Mouse (Mus musculus): ENCODE measurements around the gene Ncapg2.

Gene Ncapg2

GRCm38 (mm10) chr12:116438591-116438990, 33.4 kb downstream of the Ncapg2 start:
- in situ Hi-C loops (cut with MboI; ENCODE audit: low sequenced_read_pairs): no loop called here

GRCm38 (mm10) chr12:116442184-116442583, 37.0 kb downstream of the Ncapg2 start:
- in situ Hi-C loops (cut with MboI; ENCODE audit: low sequenced_read_pairs): no loop called here

DNA sequence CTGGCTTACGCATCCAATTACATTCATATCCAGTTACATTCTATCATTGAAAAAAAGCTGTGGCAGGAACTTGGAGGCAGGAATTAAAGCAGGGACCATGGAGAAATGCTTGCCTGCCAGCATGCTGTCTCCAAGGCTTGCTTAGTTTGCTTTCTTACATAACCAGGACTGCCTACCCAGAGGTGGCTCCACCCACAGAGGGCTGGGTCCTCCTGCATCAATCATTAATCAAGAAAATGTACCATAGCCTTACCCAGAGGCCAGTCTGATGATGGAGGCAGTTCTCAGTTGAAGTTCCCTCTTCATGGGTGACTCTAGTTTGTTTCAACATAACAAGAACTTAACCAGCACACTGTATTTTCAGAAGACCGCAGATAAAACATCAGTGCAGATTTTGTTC, 44.3 kb downstream of the Ncapg2 start:
- in situ Hi-C loops (cut with MboI; ENCODE audit: low sequenced_read_pairs): no loop called here

- in situ Hi-C loops (cut with MboI; ENCODE audit: low sequenced_read_pairs): no loop called here
Measured at GRCm38 (mm10) chr12:116460379-116461065, 55.3 kb downstream of the Ncapg2 start.

- in situ Hi-C loops (cut with MboI; ENCODE audit: low sequenced_read_pairs): no loop called here
Measured at GRCm38 (mm10) chr12:116467030-116467429, 61.8 kb downstream of the Ncapg2 start.

DNA sequence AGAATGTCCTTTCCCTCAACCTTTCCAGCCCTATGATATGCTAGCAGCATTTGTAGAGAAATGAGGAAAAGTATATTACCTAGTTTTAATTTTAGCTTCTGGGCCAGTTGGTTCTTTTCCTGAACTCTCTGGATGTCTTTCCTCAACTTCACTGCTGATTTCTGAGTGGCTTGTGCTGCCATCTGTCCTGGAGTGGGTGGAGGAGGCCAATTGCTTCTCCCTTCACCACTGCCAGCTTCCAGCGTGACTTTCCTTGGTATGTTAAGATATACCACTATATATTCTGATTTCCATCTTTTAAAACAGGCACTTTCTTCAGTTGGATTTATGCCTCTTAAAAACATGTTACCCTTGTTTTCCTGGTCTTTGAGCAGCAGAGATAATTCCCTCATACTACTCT, 63.1 kb downstream of the Ncapg2 start:
- in situ Hi-C loops (cut with MboI; ENCODE audit: low sequenced_read_pairs): no loop called here

DNA sequence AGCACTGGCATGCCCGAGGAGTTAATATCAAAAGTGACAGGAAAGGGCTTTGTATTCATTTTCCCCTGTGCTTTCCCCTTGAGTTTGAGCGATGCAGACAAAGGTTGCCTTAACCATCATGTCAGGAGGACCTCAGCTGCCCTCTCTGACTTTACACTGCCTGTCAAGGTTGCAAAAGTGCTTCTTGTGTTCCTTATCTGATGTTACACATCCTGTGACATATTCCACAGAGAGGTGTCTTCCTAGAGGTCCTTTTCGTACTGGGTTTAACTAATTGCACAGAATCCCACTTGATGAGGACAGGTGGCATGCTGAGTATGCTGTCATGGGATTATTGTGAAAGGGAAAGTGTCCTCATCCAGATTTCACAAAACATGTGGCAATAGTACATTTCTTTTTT, 63.9 kb downstream of the Ncapg2 start:
- in situ Hi-C loops (cut with MboI; ENCODE audit: low sequenced_read_pairs): no loop called here

DNA sequence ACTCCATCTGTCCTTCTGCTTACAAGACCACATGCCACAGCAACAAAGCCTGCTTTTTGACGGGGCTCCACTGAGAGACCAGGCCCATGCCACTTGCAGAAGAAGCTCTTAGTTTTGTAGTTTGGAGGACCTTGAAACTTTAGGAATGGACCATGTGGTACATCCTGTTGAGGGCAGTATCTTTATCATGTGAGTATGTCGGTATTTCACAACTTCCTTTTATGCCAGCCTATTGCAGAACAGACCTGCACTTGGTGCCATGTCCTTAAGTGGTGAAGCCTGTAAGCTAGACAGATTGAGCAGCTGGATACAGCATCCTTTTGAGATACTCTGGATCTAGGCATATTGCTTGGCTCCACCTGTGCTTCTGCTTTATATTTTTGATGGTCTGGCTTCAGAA, 68.1 kb downstream of the Ncapg2 start:
- in situ Hi-C loops (cut with MboI; ENCODE audit: low sequenced_read_pairs): no loop called here

GRCm38 (mm10) chr12:116473761-116474160, 68.6 kb downstream of the Ncapg2 start:
- in situ Hi-C loops (cut with MboI; ENCODE audit: low sequenced_read_pairs): no loop called here

DNA sequence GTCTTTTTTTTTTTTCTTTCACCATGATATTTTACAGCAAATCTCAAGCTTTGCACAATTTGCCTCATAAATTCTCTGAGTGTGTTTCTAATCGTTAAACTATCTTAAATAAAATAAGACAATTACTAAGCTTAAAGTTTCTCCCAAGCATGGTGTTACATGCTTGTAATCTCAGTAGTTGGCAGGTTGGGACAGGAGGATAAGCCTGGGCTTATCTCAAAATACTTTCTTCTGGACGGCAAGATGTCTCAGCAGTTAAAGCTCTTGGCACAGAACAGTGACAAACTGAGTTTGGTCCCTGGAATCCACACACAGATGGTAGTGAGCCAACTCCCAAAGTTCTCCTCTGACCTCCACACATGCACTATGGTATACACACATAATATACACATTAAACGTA, 69.5 kb downstream of the Ncapg2 start:
- in situ Hi-C loops (cut with MboI; ENCODE audit: low sequenced_read_pairs): no loop called here

- in situ Hi-C loops (cut with MboI; ENCODE audit: low sequenced_read_pairs): no loop called here
Measured at GRCm38 (mm10) chr12:116478771-116479170, 73.6 kb downstream of the Ncapg2 start.

DNA sequence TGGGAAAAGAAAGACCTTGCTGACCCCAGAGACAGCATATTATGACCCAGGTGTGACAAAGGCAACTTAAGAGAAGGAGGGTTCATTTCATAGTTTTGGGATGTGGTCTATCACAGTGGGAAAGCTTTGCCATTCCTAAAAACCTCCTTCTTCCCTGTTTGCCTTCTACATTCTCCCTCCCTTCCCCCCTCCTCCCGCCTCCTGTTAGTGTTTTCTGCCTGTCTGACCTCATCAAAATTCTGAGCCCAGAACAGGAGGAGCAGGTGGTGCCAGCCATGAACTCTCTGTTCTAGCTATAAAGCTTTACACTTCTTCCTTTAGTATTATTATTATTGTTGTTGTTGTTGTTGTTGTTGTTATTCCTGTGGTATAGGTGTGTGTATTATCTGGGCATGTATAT, 76.7 kb downstream of the Ncapg2 start:
- in situ Hi-C loops (cut with MboI; ENCODE audit: low sequenced_read_pairs): no loop called here

DNA sequence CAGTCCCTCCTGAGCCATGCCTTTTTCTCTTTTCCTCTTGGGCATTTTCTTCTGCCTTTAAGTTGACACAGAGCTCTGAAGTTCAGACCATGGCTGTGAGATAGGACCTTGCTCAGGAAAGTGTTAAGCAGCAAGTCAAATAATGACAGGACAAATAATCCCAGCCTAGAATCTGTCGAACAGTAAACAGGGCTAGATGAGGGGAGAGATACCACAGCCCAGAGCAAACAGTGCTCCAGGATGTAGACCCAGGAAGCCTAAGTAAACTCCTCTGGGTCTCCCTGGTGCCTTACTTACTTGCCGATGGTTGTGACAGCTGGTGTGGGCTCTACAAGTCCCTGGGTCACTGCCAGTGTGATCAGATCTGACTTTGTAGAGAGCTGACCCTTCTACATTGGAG, 78.4 kb downstream of the Ncapg2 start:
- in situ Hi-C loops (cut with MboI; ENCODE audit: low sequenced_read_pairs): no loop called here

DNA sequence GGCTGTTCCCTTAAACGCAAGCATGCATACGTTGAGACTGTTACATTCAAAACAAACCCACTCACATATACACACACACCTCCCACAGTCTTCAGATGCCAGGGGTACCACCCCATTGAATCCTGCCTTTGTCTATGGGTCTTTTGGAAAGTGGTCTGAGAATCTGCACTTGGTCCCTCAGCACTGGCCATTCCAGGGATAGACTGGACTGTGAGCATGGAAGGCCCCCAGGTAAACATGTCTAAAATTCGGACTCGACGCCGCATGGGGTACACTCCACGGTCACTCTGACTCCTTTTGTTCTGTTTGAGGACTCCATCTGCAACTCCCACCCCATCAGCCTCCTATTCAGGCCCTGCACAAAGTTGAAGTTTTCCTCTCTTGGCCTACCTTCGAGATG, 79.8 kb downstream of the Ncapg2 start:
- in situ Hi-C loops (cut with MboI; ENCODE audit: low sequenced_read_pairs): no loop called here

DNA sequence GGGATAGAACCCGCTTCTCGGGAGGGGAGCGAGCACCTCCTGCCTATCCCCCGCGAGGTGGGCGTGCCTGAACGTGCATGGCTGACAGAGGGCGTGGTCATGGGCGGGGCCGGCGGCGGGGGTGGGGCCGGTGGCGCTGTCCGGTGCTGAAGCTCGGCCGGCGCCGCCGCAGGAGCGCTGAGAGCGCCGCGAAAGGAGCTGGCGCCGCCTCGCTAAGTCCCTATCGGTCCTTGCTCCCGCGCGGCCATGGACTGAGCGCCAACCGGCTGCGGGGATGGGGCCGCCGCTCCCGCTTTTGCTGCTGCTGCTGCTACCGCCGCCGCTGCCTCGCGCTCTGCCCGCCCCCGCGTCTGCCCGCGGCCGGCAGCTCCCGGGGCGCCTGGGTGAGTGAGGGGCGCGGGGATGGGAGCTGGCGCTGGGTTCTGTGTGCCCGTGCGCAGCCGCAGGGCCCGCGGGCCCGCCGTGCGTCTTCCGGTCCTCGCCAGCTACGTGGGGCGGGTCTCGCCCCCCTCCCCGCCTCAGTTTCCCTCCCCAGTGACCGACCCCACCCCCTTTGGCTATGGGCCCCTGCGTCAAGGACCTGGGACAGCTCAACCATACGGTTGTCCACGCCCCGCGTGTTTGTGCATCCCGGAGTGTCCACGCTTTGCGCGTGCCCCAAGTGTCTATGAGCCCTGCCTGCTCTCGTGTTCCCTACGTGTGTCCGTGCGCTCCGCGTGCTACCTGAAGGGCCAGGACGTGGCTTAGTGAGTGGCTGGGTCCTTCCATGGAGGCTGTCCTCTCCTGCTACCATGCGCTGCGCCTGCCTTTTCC, 80.6 kb downstream of the Ncapg2 start, which contains the start of gene Ptprn2:
Ptprn2 (plus strand) TSS at position 130 of the 813 bp plus-strand sequence.
- in situ Hi-C loops (cut with MboI; ENCODE audit: low sequenced_read_pairs): no loop called here

- in situ Hi-C loops (cut with MboI; ENCODE audit: low sequenced_read_pairs): no loop called here
Measured at GRCm38 (mm10) chr12:116486404-116486730, 81.2 kb downstream of the Ncapg2 start.

- in situ Hi-C loops (cut with MboI; ENCODE audit: low sequenced_read_pairs): no loop called here
Measured at GRCm38 (mm10) chr12:116488836-116489235, 83.6 kb downstream of the Ncapg2 start.

GRCm38 (mm10) chr12:116490575-116491356, 85.6 kb downstream of the Ncapg2 start:
- in situ Hi-C loops (cut with MboI; ENCODE audit: low sequenced_read_pairs): no loop called here

DNA sequence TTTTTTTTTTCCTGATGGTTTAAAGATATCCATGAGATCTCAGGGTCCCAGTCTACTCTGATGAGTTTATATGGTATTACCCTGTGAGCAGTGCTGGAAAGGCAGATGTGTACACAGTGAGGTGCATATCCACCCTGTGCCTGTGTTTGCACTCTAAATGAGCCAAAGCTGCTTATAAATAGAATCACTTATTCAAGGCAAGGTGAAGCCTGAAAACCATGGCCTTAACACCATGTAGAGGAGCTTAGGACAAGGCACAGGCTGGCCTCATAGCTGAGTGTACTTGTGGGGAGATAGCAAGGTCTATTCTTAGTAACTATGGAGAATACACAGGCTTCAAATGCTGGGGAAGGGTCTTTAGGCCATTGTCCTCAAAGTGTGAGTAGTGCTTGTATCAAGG, 93.5 kb downstream of the Ncapg2 start:
- in situ Hi-C loops (cut with MboI; ENCODE audit: low sequenced_read_pairs): no loop called here

GRCm38 (mm10) chr12:116500652-116501051, 95.5 kb downstream of the Ncapg2 start:
- in situ Hi-C loops (cut with MboI; ENCODE audit: low sequenced_read_pairs): no loop called here

- in situ Hi-C loops (cut with MboI; ENCODE audit: low sequenced_read_pairs): no loop called here
Measured at GRCm38 (mm10) chr12:116512482-116512881, 107.3 kb downstream of the Ncapg2 start.

All from CH12F3 (cell line).